8 mouse cellular contexts compared by ENCODE assay signal in genomic region chr16:36040640-36041624, GRCm38 (mm10). TPM values are rescaled to one million over a fixed set of nuclear protein-coding genes. Genes with fewer than 3 reads are reported as not detected.
DNase-seq lines count a peak whose midpoint lies in the region; ATAC-seq lines count a peak whose summit lies in the region.

Gene Wdr5b (plus strand): TSS chr16:36041190.

- peak; percentile 93 for ATAC-seq in megakaryocyte progenitor cell, adult 5-6 weeks (replicated peaks; ENCODE audit: poor library complexity)

- peak; percentile 100 for DNase-seq in adipocyte (ENCODE audit: low spot score)
- peak; percentile 99 for DNase-seq in embryo, embryonic 10 days (ENCODE audit: low spot score)
- DNase-seq in gastrocnemius, postnatal 10 days: peak; percentile 80
- peak; percentile 99 for DNase-seq in induced T-regulatory cell, adult 2 months (ENCODE audit: low read depth)
- peak; percentile 94 to 96 for DNase-seq in left cerebral cortex, adult 9 months (ENCODE audit: low spot score in 2 of 2)
- DNase-seq in right cerebral cortex, postnatal 14 days: peak; percentile 86
- DNase-seq in urinary bladder, postnatal 36 days (ENCODE audit: low spot score in 2 of 2): peak; percentile 77 to 91

RNA-seq across cellular contexts. Expression of gene Wdr5b, which starts in this region (rescaled TPM):
- 1 to 10 TPM; 3.1 to 4.4 TPM for total RNA-seq in gastrocnemius, postnatal 10 days (2021)
- 5.8 and 8.6 TPM in 2 replicates for total RNA-seq in megakaryocyte progenitor cell, adult 5-6 weeks (2015)
- 8.5 and 8.6 TPM in 2 replicates for total RNA-seq in megakaryocyte progenitor cell, adult 5-6 weeks (2017)

Comparison
In these comparisons a context has a peak if more than half of its experiments do, and no peak if none do; other contexts are left out.
1. Peak in every context shown above with its lines: DNase-seq and ATAC-seq.